Mouse (Mus musculus): Measurements from ENCODE around the gene Mff. TPM values are rescaled to one million over a fixed set of nuclear protein-coding genes. Genes with fewer than 3 reads are reported as not detected.

Mff gene
- polyA plus RNA-seq, 1 experiment = not detected

- H3K4me3 ChIP-seq (ENCODE audit: insufficient read depth, low read depth, low read length) = no peak overlapping the region
- 90% methylated on average over 1 of the region's 1 CpGs for WGBS
- H3K27ac ChIP-seq (ENCODE audit: insufficient read depth, low read depth, low read length) = no peak overlapping the region
- no peaks in the 10 kb centered on the region for H3K4me1 ChIP-seq (ENCODE audit: control insufficient read depth, insufficient read depth, low read length)
- TF ChIP-seq CTCF (IDR thresholded peaks at IDR 0.05; ENCODE audit: insufficient read depth, low read depth, low read length) (no peak), POLR2A (IDR thresholded peaks at IDR 0.05; ENCODE audit: insufficient read depth, low read depth, low read length) (no peak)
Measured at GRCm38 (mm10) chr1:82733357-82733756, 8.7 kb downstream of the Mff start.

GRCm38 (mm10) chr1:82738066-82738465 lies 13.4 kb downstream of the Mff start:
- H3K27ac ChIP-seq (ENCODE audit: insufficient read depth, low read depth, low read length) = no peak overlapping the region
- no peaks in the 10 kb centered on the region for H3K4me1 ChIP-seq (ENCODE audit: control insufficient read depth, insufficient read depth, low read length)
- WGBS = 69% methylated on average over 1 of the region's 1 CpGs
- TF ChIP-seq POLR2A (IDR thresholded peaks at IDR 0.05; ENCODE audit: insufficient read depth, low read depth, low read length) (no peak), CTCF (IDR thresholded peaks at IDR 0.05; ENCODE audit: insufficient read depth, low read depth, low read length) (no peak)
- no peak overlapping the region for H3K4me3 ChIP-seq (ENCODE audit: insufficient read depth, low read depth, low read length)

- 85% methylated on average over 7 of the region's 7 CpGs for WGBS
- H3K4me1 ChIP-seq (ENCODE audit: control insufficient read depth, insufficient read depth, low read length) = no peaks in the 10 kb centered on the region
- H3K4me3 ChIP-seq (ENCODE audit: insufficient read depth, low read depth, low read length) = no peak overlapping the region
- TF ChIP-seq POLR2A (IDR thresholded peaks at IDR 0.05; ENCODE audit: insufficient read depth, low read depth, low read length) (no peak), CTCF (IDR thresholded peaks at IDR 0.05; ENCODE audit: insufficient read depth, low read depth, low read length) (no peak)
- no peak overlapping the region for H3K27ac ChIP-seq (ENCODE audit: insufficient read depth, low read depth, low read length)
Measured at GRCm38 (mm10) chr1:82741539-82741938, 16.8 kb downstream of the Mff start.

- Histone ChIP-seq H3K27ac (ENCODE audit: insufficient read depth, low read depth, low read length) (no peak overlapping the region), H3K4me1 (ENCODE audit: control insufficient read depth, insufficient read depth, low read length) (no peaks in the 10 kb centered on the region), H3K4me3 (ENCODE audit: insufficient read depth, low read depth, low read length) (no peak overlapping the region)
- WGBS = 92% methylated on average over 3 of the region's 3 CpGs
- no peak for TF ChIP-seq CTCF (IDR thresholded peaks at IDR 0.05; ENCODE audit: insufficient read depth, low read depth, low read length)
- TF ChIP-seq POLR2A (IDR thresholded peaks at IDR 0.05; ENCODE audit: insufficient read depth, low read depth, low read length) = no peak
Measured at GRCm38 (mm10) chr1:82743962-82744361, 19.3 kb downstream of the Mff start.

GRCm38 (mm10) chr1:82746408-82746807 lies 21.7 kb downstream of the Mff start:
- WGBS = 84% methylated on average over 4 of the region's 4 CpGs
- no peak for TF ChIP-seq POLR2A (IDR thresholded peaks at IDR 0.05; ENCODE audit: insufficient read depth, low read depth, low read length)
- no peak for TF ChIP-seq CTCF (IDR thresholded peaks at IDR 0.05; ENCODE audit: insufficient read depth, low read depth, low read length)
- Histone ChIP-seq H3K4me1 (ENCODE audit: control insufficient read depth, insufficient read depth, low read length) (no peaks in the 10 kb centered on the region), H3K4me3 (ENCODE audit: insufficient read depth, low read depth, low read length) (no peak overlapping the region), H3K27ac (ENCODE audit: insufficient read depth, low read depth, low read length) (no peak overlapping the region)

GRCm38 (mm10) chr1:82747714-82748452 lies 23.2 kb downstream of the Mff start:
- Histone ChIP-seq H3K4me1 (ENCODE audit: control insufficient read depth, insufficient read depth, low read length) (no peaks in the 10 kb centered on the region), H3K27ac (ENCODE audit: insufficient read depth, low read depth, low read length) (no peak overlapping the region), H3K4me3 (ENCODE audit: insufficient read depth, low read depth, low read length) (no peak overlapping the region)
- WGBS = 84% methylated on average over 2 of the region's 2 CpGs
- no peak for TF ChIP-seq POLR2A (IDR thresholded peaks at IDR 0.05; ENCODE audit: insufficient read depth, low read depth, low read length)
- TF ChIP-seq CTCF (IDR thresholded peaks at IDR 0.05; ENCODE audit: insufficient read depth, low read depth, low read length) = no peak

- Histone ChIP-seq H3K27ac (ENCODE audit: insufficient read depth, low read depth, low read length) (no peak overlapping the region), H3K4me3 (ENCODE audit: insufficient read depth, low read depth, low read length) (no peak overlapping the region), H3K4me1 (ENCODE audit: control insufficient read depth, insufficient read depth, low read length) (no peaks in the 10 kb centered on the region)
- TF ChIP-seq POLR2A (IDR thresholded peaks at IDR 0.05; ENCODE audit: insufficient read depth, low read depth, low read length) (no peak), CTCF (IDR thresholded peaks at IDR 0.05; ENCODE audit: insufficient read depth, low read depth, low read length) (no peak)
- WGBS = 91% methylated on average over 1 of the region's 1 CpGs
Measured at GRCm38 (mm10) chr1:82759520-82759919, 34.8 kb downstream of the Mff start.

- no peak overlapping the region for H3K27ac ChIP-seq (ENCODE audit: insufficient read depth, low read depth, low read length)
- no peak overlapping the region for H3K4me3 ChIP-seq (ENCODE audit: insufficient read depth, low read depth, low read length)
- WGBS = 90% methylated on average over 8 of the region's 8 CpGs
- H3K4me1 ChIP-seq (ENCODE audit: control insufficient read depth, insufficient read depth, low read length) = no peaks in the 10 kb centered on the region
- TF ChIP-seq CTCF (IDR thresholded peaks at IDR 0.05; ENCODE audit: insufficient read depth, low read depth, low read length) (no peak), POLR2A (IDR thresholded peaks at IDR 0.05; ENCODE audit: insufficient read depth, low read depth, low read length) (no peak)
Measured at GRCm38 (mm10) chr1:82761454-82762169, 36.9 kb downstream of the Mff start.

GRCm38 (mm10) chr1:82762274-82762673 lies 37.6 kb downstream of the Mff start:
- Histone ChIP-seq H3K4me3 (ENCODE audit: insufficient read depth, low read depth, low read length) (no peak overlapping the region), H3K4me1 (ENCODE audit: control insufficient read depth, insufficient read depth, low read length) (no peaks in the 10 kb centered on the region), H3K27ac (ENCODE audit: insufficient read depth, low read depth, low read length) (no peak overlapping the region)
- TF ChIP-seq CTCF (IDR thresholded peaks at IDR 0.05; ENCODE audit: insufficient read depth, low read depth, low read length) = no peak
- no peak for TF ChIP-seq POLR2A (IDR thresholded peaks at IDR 0.05; ENCODE audit: insufficient read depth, low read depth, low read length)
- WGBS = 89% methylated on average over 1 of the region's 1 CpGs
